Mouse (Mus musculus) cerebellum, adult 11 months (tissue): ENCODE data around the gene Slc25a19.

Experiments used
- DNase-seq: peaks from one replicate; pipeline ENCODE4 v3.0.0; 2022

Gene Slc25a19

DNA sequence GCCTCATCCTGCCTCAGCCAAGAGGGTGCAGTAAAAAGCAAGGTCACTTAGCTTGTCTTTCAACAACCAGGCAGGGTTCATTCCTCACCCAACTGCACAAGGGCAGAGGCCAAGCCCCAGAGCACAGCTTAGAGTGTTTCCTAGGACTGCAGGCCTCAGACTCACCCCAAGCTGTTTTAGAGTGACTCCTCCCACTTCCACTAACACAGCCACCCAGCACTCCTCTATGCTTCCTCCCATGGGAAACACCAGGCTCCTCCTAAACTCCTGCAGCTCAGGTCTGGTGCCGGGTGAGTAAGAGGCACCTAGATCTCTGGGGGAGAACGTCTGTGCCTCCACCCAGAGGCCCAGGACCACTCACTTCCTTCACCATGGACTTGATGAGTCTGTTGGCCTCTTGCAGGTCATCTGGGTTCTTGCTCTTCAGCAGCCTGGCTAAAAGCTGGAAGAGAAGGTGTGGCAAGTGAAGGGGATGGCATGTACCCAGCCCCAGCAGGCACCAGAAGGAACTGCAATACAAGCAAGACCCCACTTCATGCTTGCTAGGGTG, 37.5 kb downstream of the Slc25a19 start:
- no peak for DNase-seq

DNA sequence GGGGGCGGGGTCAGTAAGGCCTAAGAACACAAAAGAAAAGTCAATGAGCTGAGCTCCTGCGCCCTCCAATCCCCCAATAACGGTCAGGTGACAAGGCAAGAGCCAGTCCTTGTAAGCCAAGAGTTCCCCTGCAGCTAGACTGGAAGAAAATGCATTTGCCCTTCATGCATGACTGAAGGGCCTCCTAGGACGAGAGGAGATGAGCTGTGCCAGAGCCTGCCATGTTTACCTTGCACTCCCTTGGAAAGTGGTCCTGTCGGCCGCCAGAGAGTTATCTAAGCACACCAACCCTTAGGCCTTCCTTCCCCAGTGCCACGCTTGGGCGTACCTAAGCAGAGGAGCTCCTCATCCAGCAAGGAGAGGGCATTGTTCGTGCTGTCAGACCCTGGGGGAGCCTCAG, 40.1 kb downstream of the Slc25a19 start:
- no peak for DNase-seq

DNA sequence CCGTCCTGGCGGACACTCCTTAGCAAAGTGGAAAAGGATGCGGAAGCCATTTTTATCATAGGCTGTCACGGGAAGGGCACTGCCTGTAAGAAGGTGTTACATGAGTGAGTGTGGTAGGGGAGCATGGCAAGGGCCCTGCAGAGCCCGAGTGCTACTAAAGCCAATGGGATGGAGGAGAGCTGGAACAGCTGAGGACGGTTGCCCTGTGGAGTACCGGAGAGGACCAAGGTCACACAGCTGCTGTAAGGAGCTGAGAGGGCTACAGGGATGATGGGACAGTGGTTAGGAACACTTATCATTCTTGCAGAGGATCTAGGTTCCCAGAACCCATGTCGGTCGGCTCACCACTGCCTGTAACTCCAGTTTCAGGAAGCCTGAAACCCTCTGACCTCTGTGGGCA, 41.7 kb downstream of the Slc25a19 start:
- no peak for DNase-seq

DNA sequence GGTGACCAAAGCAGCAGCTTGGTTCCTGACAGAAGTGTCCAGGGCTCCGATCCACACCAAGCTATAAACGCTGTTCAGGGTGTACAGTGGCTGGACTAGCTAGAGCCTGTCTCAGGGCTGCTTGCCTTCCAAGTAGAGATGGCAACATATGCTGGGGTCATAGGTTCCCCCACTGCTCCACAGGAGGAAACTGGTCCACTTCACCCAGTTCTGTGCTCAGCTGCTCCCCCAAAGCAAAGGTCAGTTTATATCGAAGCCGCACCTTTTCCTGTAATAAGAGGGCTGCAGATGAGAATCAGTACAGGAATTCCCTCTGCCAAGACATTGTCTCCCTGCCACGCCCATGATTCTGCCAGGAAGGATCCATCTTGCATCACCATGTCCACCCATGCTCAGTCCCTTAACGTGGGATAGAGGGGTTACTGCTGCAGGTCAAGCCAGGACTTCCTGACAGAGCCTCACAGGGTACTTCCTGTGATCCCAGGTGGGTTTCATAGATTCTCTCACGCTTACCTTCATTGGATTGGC, 42.5 kb downstream of the Slc25a19 start:
- DNase-seq = no peak

DNA sequence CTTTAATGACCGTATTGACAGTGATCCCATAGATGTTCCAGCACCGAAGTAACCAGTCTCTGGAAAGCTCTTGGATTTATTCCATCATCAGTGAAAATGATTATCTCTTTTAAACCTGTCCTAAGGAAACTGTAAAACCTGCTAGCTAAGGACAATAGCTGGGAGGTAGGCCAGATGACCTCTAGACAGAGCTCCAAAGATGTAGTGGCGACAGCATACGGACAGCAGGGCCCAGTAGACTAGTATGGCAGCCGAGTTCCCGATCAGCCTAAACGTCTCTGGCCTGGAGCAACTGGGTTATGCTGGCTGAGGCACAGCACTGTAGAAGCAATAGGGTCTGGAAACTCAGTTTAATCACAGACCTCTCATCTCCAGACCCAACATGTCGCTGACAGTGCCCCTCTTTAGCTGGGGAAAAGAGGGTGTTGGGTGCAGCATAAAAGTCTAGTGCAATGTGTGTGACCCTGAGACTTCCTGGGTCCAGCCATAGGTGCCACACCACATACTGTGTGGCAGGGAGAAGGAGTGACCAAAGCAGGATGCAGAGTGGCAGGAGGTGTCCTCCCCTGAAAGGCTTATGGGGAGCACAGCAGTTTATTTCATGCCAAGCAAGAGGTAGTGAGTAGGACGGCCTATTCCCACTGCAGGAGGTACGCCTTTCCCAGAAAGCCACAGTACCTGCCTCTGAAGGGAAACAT, 43.6 kb downstream of the Slc25a19 start:
- no peak for DNase-seq

DNA sequence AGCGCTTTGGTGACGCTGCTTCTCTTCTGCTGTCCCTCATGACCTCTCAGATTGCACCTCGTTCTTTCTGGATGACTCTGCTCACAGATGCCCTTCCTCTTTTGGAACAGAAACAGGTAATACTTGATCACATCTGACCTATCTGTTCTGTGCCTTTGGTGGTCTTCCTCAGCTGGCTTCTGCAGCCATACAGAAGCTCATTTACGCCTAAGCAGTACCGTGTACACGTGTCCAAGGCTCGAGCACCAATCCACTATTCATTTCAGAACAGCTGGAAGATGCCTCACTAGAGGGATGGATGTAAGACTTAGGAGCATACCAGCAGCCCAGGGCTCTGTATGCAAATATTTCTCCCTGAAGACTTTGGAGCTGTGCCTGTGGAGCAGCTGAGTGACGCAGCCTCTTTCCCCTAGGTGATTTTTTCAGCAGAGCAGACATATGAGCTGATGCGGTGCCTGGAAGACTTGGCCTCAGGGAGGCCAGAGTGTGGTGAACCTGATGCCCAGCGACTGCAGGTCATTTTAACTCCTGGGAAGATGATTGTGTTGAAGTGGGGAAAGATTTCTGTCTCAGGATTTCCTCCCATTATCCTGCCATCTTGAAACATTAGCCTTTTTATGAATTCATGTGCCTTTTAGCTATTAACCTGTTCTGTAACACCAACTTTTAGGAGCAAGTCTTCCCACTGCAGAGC, 45.0 kb downstream of the Slc25a19 start:
- no peak for DNase-seq

DNA sequence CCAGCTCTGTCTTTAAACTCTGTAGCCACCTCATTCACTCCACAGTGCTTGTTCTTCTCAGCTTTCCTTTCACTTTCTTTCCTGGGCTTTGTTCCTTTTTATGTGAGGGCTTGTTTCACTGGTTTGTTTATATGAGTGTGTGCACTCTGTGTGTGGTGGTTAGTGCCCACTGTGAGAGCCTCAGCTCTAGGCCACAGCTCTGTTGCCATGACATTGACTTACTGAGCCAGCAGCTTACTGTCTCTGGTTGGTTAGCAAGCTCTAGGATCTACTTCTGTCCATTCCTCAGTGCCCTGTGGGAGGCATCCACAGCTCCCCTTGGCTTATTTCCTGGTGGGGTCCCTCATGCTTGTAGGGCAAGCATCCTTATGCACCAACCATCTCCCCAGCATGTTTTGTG, 49.0 kb downstream of the Slc25a19 start:
- DNase-seq = no peak

DNA sequence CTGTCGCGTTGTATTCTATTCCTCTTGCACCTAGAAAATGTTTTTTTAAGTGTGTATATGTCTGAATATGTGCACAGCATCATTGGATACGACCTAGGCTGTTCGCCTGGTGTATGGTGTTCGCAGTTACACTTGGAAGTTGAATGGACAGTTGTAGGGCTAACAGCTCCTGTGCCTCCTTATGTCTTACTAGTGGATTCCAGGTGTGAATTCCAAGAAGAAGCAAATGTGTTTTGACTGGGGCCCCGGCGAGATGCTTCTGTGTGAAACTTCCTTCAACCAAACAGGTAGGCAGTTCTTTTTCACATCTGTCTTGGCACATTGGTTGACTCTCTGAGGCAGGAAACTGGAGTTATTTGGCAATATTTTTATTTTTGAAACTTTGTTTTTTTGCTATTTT, 63.1 kb downstream of the Slc25a19 start:
- DNase-seq = no peak
